Mouse (Mus musculus): ENCODE data around the gene Xpnpep1. TPM values are rescaled to one million over a fixed set of nuclear protein-coding genes. Genes with fewer than 3 reads are reported as not detected.

Gene Xpnpep1
- total RNA-seq, 2 experiments from 2014 or later = 67.1 to 72.6 TPM

- TF ChIP-seq CTCF (IDR thresholded peaks at IDR 0.05) = no peak
- H3K27ac ChIP-seq = no peak overlapping the region; the same call in 1 of the 2 replicates
- no peak for DNase-seq (ENCODE audit: extremely low spot score in 1 of 2, low spot score in 2 of 2)
- intact Hi-C loops (cut with DNase I) = loop anchor here (2.0 kb wide), 1 partner anchor 64 kb away; the partner anchor contains the start of gene Add3
- H3K4me3 ChIP-seq = no peak overlapping the region
Measured at GRCm38 (mm10) chr19:53077278-53077677, 37.3 kb upstream of the Xpnpep1 start.

- DNase-seq (ENCODE audit: extremely low spot score in 1 of 2, low spot score in 2 of 2) = peak in 1 of 2 experiments; percentile 54
- no peak for TF ChIP-seq CTCF (IDR thresholded peaks at IDR 0.05)
- Histone ChIP-seq H3K27ac (peak overlapping the region; percentile 89), H3K4me3 (peak overlapping the region; percentile 26)
- intact Hi-C loops (cut with DNase I) = loop anchor here (2.0 kb wide), 1 partner anchor 64 kb away; the partner anchor contains the start of gene Add3
Measured at GRCm38 (mm10) chr19:53076238-53076981, 36.4 kb upstream of the Xpnpep1 start.

- intact Hi-C loops (cut with DNase I) = loop anchor here (2.0 kb wide), 1 partner anchor 65 kb away; the partner anchor contains the start of gene Add3
- DNase-seq (ENCODE audit: extremely low spot score in 1 of 2, low spot score in 2 of 2) = no peak
- TF ChIP-seq CTCF (IDR thresholded peaks at IDR 0.05) = no peak
- Histone ChIP-seq H3K27ac (peak overlapping the region; percentile 89), H3K4me3 (no peak overlapping the region; the same call in 1 of the 2 replicates)
Measured at GRCm38 (mm10) chr19:53075896-53076237, 35.9 kb upstream of the Xpnpep1 start.

DNA sequence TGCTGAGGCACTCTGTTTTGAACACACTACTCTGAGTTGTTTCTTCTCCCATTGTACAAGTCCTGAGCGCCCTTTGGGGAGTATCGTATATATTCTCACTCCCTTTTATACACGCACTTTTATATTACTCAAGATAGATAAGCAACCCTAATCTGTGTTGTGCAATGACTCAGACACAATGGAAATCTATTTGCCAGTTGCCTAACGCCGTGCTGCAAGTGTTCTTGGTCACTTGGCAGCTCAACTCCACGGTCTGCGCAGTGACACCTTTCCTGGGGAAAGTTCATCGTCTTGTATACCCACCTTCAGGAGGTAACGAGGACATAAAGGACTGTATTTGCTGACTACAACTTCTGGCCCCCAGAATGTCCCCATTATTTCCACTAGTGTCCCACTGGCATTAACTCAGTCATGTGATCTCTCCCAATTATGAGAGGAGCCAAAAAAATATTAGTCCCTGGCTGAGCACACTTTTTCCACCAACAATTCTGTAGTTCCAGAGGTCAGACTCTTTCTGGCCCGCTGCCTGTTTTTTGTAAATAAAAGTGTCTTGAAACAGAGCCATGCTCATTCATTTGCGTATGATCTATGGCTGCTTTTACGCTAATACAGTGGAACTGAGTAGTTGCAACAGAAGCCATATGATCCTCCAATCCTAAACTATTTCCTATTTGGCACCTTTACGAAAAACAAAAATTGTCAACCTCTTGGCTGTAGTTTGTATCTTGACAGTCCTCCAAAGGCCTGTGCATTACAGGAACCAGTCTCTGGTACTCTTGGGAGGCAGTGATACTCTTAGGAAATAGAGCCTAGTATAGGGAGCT is 35.1 kb upstream of the Xpnpep1 start:
- intact Hi-C loops (cut with DNase I) = no loop called here
- no peak for DNase-seq (ENCODE audit: extremely low spot score in 1 of 2, low spot score in 2 of 2)
- TF ChIP-seq CTCF (IDR thresholded peaks at IDR 0.05) = no peak
- no peak overlapping the region for H3K27ac ChIP-seq
- H3K4me3 ChIP-seq = no peak overlapping the region

GRCm38 (mm10) chr19:53073521-53073920 is 33.5 kb upstream of the Xpnpep1 start:
- DNase-seq (ENCODE audit: extremely low spot score in 1 of 2, low spot score in 2 of 2) = no peak
- peak; percentile 8 for TF ChIP-seq CTCF (IDR thresholded peaks at IDR 0.05)
- H3K27ac ChIP-seq = no peak overlapping the region
- no peak overlapping the region for H3K4me3 ChIP-seq
- intact Hi-C loops (cut with DNase I) = no loop called here

DNA sequence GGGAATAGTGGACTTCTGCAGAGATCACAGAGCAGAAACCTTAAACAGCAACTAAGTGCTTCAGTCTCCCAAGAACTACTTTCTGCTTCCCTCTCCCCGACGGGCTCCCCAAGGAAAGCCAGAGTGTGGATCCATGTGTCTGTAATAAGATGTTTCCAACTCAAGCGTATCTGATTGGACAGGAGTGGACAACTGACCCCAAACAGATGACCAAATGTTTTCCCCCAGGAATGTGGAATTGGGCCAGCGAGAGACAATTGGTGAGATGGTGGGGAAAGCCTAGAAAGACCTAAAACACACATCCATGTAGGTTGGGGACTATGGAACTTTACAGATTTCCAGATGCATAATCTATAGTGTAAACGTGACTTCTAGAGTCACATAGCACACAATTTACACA is 32.4 kb upstream of the Xpnpep1 start:
- intact Hi-C loops (cut with DNase I) = no loop called here
- no peak for TF ChIP-seq CTCF (IDR thresholded peaks at IDR 0.05)
- no peak for DNase-seq (ENCODE audit: extremely low spot score in 1 of 2, low spot score in 2 of 2)
- no peak overlapping the region for H3K27ac ChIP-seq
- no peak overlapping the region for H3K4me3 ChIP-seq

DNA sequence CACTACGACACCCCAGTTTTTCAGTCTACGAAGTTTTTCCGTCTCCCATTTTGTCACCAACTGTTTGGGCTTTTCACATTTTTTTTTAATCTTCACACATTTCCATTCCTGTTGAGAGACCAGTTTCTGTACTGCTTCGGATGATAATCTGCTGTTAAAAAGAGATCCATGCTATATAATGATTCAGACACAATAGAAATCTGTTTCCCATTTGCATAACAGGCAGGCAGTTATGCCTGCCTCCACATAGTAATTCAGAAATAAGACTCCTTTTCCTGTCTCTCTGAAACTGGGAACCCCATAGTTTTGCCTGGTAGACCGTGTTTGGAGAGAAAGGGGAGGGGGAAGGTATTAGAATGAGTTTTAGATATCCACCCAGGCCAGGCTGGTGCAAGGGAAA is 31.6 kb upstream of the Xpnpep1 start:
- TF ChIP-seq CTCF (IDR thresholded peaks at IDR 0.05) = no peak
- no peak for DNase-seq (ENCODE audit: extremely low spot score in 1 of 2, low spot score in 2 of 2)
- intact Hi-C loops (cut with DNase I) = no loop called here
- Histone ChIP-seq H3K27ac (no peak overlapping the region; the same call in 1 of the 2 replicates), H3K4me3 (no peak overlapping the region)

DNA sequence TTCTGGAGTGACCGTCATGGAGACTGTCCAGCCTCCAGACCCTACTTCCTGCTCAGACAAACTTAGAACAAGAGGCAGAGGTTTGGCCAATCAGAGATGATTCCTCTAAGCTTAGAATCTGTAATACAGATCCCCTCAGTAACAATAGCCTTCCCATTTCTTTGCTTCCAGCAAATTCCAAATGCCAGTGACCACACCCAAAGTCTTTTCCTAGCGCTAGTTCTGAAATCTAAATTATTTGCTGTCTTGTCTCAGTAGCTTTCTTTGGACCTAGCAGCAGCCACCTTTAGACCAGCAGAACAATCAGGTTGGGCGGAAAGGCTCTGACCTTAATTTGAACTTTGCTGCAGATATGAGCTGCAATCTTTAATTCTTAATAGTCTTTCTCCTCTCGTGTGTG is 30.9 kb upstream of the Xpnpep1 start:
- intact Hi-C loops (cut with DNase I) = no loop called here
- no peak for DNase-seq (ENCODE audit: extremely low spot score in 1 of 2, low spot score in 2 of 2)
- H3K4me3 ChIP-seq = no peak overlapping the region
- no peak for TF ChIP-seq CTCF (IDR thresholded peaks at IDR 0.05)
- no peak overlapping the region for H3K27ac ChIP-seq

DNA sequence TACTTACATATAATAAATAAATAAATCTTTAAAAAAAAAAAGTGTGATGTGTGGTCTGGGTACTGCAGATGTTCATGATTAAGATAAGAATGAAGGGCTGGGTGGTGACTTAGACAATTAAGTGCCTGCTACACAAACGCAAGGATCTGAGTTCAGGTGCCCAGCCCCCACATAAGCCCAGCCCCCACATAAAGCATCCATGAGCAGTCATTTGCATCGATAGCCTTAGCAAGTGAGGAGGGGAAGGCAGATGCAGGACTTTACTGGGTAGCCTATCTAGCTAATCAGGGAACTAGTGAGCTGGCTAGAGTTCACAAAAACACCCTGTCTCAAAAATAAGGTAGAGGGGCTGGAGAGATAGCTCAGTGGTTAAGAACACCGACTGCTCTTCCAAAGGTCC is 29.4 kb upstream of the Xpnpep1 start:
- H3K4me3 ChIP-seq = no peak overlapping the region
- H3K27ac ChIP-seq = no peak overlapping the region
- DNase-seq (ENCODE audit: extremely low spot score in 1 of 2, low spot score in 2 of 2) = no peak
- intact Hi-C loops (cut with DNase I) = no loop called here
- no peak for TF ChIP-seq CTCF (IDR thresholded peaks at IDR 0.05)

- no peak for TF ChIP-seq CTCF (IDR thresholded peaks at IDR 0.05)
- no peak for DNase-seq (ENCODE audit: extremely low spot score in 1 of 2, low spot score in 2 of 2)
- intact Hi-C loops (cut with DNase I) = no loop called here
Measured at GRCm38 (mm10) chr19:53066934-53067333, 26.9 kb upstream of the Xpnpep1 start.

DNA sequence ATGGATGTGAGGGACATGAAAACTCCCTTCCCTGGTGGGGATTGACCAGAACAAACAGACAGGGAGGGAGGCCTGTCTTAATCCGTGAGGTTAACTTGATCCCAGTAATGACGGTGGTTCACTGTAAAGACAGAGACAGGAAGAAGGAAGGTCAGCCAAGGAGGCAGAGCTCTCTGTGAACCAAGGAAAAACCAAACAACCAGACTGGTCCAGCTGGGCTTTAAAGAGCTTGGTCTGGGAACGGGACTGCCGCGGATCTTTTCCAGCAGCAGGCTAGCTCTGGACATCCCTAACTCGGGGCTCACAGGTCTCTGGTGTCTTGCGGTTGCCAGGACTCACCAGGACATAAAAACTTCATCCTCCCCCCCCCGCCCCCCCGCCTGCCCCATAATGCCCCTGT is 26.5 kb upstream of the Xpnpep1 start:
- no peak overlapping the region for H3K4me3 ChIP-seq
- intact Hi-C loops (cut with DNase I) = no loop called here
- no peak for DNase-seq (ENCODE audit: extremely low spot score in 1 of 2, low spot score in 2 of 2)
- no peak for TF ChIP-seq CTCF (IDR thresholded peaks at IDR 0.05)
- no peak overlapping the region for H3K27ac ChIP-seq

More at GRCm38 (mm10) chr19:53066934-53067333, 26.9 kb upstream of the Xpnpep1 start:
- no peak overlapping the region for H3K4me3 ChIP-seq
- no peak overlapping the region for H3K27ac ChIP-seq

- H3K27ac ChIP-seq = no peak overlapping the region
- H3K4me3 ChIP-seq = no peak overlapping the region
- intact Hi-C loops (cut with DNase I) = no loop called here
Measured at GRCm38 (mm10) chr19:53064972-53065361, 25.0 kb upstream of the Xpnpep1 start.

More at GRCm38 (mm10) chr19:53064972-53065361, 25.0 kb upstream of the Xpnpep1 start:
- DNase-seq (ENCODE audit: extremely low spot score in 1 of 2, low spot score in 2 of 2) = no peak
- TF ChIP-seq CTCF (IDR thresholded peaks at IDR 0.05) = no peak

Measured in left cerebral cortex, adult 2 months (tissue).